Mouse (Mus musculus) G1E-ER4 (cell line): Measurements from ENCODE around the gene Nnmt. TPM values are rescaled to one million over a fixed set of nuclear protein-coding genes. Genes with fewer than 3 reads are reported as not detected.

ENCODE experiments used
- GATA1 ChIP-seq: IDR thresholded peaks from one replicate; pipeline ENCODE4 v1.8.0; 2012; ENCODE audit warnings: low read length, inconsistent platforms
- polyA plus RNA-seq: library from polyadenylated mRNA; stranded (reverse); fragments of >175 nt; gene quantifications from 2 replicates; pipeline ENCODE4 v1.2.3, GENCODE M21; 2012

Gene Nnmt
- polyA plus RNA-seq, 1 experiment: not detected

GRCm38 (mm10) chr9:48644376-48644775, 39.4 kb upstream of the Nnmt start:
- no peak for TF ChIP-seq GATA1

DNA sequence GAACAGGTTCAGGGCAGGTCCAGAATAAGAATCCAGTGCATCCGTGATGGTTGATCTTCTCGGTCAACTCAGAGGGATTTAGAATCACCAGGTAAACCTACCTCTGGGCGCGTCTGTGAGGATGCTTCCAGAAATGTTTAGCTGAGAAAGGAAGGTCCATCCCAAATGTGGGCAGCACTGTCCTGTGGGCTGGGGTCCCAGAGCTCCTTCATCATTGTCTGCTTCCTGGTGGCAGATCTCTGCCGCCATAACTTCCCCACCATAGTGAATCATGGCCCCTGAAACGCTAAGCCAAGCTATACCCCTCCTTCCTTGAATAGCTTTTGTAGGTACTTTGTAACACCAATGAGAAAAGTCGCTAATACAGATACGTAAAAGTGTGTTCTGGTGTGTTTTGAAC, 36.7 kb upstream of the Nnmt start:
- no peak for TF ChIP-seq GATA1

DNA sequence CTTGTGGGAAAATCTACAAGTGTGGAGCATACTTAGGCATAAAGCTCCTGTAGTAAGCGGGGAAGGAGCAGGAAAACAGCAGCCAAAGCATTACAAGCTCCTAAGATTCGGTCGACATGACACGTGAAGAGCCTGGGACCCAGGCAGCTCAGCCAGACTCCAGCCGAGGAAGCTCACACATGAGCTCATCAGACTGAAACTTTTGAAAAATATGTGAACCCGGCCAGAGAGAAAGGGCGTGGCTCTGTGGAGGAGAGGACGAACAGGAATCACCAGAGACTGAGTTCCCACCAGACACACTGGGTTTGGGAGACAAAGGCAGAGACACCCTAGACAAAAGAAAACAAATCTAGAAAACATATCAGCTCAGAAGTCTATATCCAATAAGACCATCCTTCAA, 35.9 kb upstream of the Nnmt start:
- no peak for TF ChIP-seq GATA1

DNA sequence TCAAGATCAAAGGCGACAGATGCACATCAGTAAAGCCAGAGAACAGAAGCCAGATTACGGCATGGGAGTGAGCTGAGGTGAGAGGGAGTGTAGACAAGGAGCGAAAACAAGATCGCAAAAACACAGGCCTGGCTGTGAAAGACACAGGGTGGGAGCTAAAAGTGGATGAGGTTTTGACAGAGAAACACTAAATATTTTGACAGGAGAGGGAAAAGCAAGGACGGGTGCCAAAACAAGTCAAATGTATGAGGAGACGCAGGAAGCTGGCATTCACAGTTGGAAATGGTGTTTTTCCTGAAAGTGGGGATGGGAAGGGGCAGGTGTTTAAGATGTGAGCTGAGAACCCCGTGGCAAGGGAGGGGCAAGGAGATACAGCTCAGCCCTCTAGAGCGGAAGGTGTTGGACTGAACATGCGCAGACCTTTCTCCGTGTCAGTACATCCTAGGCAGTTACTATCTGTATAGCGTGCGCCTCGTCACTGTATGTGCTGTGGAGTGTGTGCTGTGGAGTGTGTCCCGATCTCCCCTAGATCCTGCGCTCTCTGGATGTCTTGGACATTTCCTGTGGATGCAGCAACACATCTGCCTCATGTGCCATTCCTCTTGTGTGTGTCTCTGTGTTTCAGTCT, 33.3 kb upstream of the Nnmt start:
- TF ChIP-seq GATA1: no peak

GRCm38 (mm10) chr9:48637161-48637560, 32.2 kb upstream of the Nnmt start:
- TF ChIP-seq GATA1: no peak

GRCm38 (mm10) chr9:48635576-48636350, 30.8 kb upstream of the Nnmt start:
- TF ChIP-seq GATA1: no peak

DNA sequence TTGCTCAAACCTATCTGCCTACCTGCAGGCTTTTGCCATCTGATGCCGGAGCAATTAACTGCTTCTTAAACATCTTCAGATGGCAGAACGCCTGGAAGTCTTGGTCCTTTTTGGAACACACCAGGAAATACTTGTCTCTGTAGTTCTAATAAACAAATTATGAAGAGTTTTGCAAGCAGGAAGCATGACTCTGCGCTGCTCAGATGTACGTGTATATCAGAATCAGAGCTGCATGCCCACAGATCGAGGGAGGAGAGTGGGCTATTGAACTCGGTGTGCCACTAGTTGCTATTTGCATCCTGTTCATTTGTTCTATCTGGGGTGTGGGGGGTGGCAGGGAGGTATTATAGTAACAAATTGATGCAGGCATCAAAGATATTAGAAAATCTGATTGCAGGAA, 28.2 kb upstream of the Nnmt start:
- TF ChIP-seq GATA1: no peak

- no peak for TF ChIP-seq GATA1
These were observed 14.3 kb upstream of the Nnmt start for GRCm38 (mm10) chr9:48619268-48619667.

DNA sequence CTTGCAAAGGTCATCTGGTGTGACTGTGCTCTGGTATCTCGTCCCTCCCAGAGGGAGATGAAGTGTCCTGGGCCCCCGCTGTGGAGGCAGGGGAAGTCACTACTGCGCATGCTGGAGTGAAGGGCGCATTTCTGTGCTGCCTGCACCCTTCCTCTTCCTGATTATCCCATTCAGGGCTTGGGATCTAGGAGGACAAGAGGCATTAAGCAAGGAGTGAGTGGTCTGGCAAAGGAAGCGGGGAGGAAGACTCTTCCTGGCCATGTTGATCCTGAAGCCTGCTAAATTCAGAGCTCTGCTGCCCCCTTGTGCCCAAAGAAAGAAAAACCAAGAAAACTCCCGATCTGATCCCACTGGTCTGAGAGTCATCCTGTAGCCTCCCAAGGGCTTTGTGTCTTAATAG, 13.6 kb upstream of the Nnmt start:
- no peak for TF ChIP-seq GATA1

DNA sequence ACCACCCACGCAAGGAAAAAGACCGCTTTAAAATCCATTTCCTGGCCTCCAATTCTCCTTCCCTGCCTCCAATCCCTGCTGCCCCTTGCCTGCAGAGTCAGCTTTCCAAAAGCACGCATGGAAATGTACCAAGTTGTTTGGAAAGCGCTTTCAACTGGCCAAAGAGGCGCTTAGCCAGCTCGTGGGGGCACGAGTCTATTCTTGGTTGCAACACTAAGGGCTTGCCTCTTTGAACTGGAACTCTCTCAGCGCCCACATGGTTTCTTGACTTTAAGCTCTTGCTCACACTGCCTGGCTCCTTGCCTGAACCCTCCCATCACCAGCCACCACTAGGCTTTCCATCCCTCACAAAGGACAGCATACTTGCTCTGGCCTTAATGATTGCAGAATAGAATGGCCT, 13.2 kb upstream of the Nnmt start:
- TF ChIP-seq GATA1: no peak

DNA sequence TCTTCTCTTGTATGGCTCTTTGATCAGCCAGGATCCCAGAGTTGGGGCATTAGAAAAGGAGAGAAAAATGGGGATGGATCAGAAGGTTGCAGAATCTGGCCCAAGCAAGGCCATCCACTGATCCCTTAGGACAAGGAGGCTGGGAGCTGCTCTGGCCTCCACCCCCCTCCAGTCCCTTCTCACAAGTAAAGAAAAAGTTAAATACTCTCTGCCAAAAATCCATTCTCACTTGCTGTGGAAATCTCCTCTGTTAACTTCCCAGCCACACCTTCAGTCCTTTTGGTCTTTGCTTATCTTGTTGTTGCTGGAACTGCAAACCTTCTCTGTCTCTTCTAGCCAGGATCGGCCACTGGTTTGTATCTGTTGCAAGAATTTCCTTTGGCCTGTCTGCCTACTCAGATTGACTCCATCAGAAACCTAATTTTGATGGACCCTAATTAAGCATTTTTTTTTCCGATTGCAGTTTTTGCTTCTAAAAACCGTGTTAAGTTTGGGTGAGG, 12.6 kb upstream of the Nnmt start:
- TF ChIP-seq GATA1: no peak

GRCm38 (mm10) chr9:48613221-48613620, 8.3 kb upstream of the Nnmt start:
- no peak for TF ChIP-seq GATA1

DNA sequence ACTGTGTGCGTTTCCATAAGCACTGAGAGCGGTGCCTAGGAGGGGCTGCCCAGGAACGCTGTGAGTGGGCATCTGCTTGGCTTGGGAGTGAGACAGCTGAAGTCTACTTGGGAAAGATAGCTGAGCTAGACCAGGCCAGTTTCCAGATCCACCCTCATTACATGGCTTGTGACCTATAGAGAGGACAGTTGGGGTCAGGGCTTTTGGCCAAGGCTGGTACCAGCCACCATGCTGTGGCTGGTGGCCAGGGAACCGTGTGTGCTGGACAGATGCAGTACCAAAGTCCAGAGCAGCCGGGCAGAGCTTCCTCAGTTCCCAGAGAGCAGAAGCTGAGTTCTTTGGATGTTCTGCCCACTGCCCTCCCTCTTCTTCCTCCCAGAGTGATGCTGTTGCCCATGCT, 7.6 kb upstream of the Nnmt start:
- no peak for TF ChIP-seq GATA1

DNA sequence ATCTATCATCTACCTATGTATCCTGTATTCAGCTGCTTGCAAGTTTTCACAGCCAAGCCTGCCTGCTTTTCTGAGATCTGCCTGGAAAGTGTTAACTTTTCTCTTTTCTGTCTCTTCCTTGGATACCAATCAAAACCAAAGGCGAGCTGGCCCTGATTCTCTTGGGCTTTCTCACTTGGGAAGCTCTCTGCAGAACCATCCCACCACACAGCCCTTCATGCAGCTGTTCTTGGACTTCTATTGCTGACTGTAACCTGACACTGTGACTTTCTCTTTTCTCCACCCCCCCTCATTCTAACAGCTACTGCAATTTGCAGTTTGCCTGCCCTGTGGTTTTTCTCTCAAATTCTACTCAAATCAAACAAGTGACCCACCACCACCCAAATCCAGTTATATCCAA, 6.1 kb upstream of the Nnmt start:
- no peak for TF ChIP-seq GATA1

DNA sequence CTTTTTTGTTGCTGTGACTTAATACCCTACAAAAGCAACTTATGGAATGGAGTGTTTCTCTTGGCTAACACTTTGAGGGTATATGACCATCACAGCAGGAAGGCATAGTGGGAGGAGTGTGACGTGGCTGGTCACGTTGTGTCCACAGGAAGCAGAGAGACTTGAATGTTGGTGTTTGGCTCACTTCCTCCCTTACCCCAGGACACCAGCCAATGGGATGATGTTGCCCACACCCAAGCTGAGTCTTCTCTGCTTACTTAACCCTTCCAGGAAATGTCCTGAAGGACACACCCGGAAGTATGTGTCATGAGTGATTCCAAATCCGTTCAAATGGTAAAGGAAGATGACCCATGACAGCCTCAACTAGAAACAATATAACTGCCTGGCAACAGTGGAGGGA, 4.8 kb upstream of the Nnmt start:
- no peak for TF ChIP-seq GATA1

GRCm38 (mm10) chr9:48607417-48607816, 2.5 kb upstream of the Nnmt start:
- no peak for TF ChIP-seq GATA1

DNA sequence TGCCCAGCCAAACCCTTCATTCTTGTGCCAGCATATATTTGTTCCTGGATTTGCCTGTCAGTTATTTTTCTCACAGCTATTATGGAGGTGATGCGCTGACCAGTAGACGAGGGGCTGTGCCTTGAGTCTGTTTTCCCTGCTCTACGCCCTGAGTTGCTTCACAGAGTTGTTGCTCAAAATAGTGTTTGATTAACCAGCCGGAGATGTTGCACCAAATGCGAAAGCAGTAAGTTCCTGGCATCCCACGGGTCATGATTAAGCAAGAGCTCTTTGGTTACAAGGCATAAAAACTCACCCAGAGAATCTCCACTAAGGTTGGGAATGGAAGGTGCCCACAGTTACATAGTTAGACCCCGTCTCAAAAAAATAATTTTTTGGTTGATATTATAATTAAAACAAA, 1.2 kb upstream of the Nnmt start:
- no peak for TF ChIP-seq GATA1
